Mouse (Mus musculus): Measurements from ENCODE around the gene Mmp9.

GRCm38 (mm10) chr2:164908011-164908410 lies 32.6 kb upstream of the Mmp9 start:
- TF ChIP-seq ZNF384 (IDR thresholded peaks at IDR 0.05; ENCODE audit: low read depth, low read length), result no peak
- TF ChIP-seq MAFK (IDR thresholded peaks at IDR 0.05; ENCODE audit: insufficient read depth, low read depth, low read length), result no peak
- no peak for TF ChIP-seq HCFC1 (IDR thresholded peaks at IDR 0.05; ENCODE audit: borderline replicate concordance, insufficient read depth, low read length)
- TF ChIP-seq CHD2 (IDR thresholded peaks at IDR 0.05; ENCODE audit: low read depth, low read length), result no peak
